8 mouse cellular contexts compared by ENCODE assay signal in the genomic region with DNA sequence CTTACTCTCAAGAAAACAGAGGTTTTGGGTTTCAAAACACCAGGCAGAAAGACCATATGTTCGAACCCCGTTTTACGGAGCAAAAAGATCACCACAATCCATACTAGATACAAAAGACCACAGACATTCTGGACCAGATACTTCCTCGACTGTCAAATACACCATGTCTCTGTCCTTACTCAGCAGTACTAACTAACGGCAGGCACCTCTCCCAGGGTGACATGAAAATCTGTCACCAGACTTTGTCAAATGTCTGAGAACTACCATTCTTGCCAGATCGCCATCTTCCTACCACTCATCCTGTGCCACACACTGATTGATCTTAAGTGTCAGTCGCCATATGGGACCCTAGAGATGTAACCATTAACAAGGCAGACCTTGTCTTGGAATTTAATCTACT. TPM values are rescaled to one million over a fixed set of nuclear protein-coding genes. Genes with fewer than 3 reads are reported as not detected.
DNase-seq lines count a peak whose midpoint lies in the region; ATAC-seq lines count a peak whose summit lies in the region.

No protein-coding gene starts in this region.

- WGBS in forebrain, embryonic 16.5 days, result 1% methylated on average over 7 of the region's 7 CpGs

- peak overlapping the region; percentile 70 for H3K9ac ChIP-seq in forebrain, embryonic 16.5 days (replicated peaks; ENCODE audit: low read depth, low read length)

- no peaks in the 10 kb centered on the region for H3K9me3 ChIP-seq in forebrain, embryonic 16.5 days (ENCODE audit: control insufficient read depth, low read length)

- ATAC-seq in forebrain, embryonic 16.5 days, result no peak
- peak; percentile 16; the same call in 1 of the 2 replicates for ATAC-seq in megakaryocyte-erythroid progenitor cell, adult 5-6 weeks (replicated peaks; ENCODE audit: low FRiP score, low TSS enrichment, poor library complexity, severe bottlenecking)

- DNase-seq in heart, adult 11 months, result peak; percentile 73
- DNase-seq in heart, postnatal 10 days, result no peak
- DNase-seq in CD4-positive helper T cell, adult 2 months (ENCODE audit: low read depth, low spot score), result peak; percentile 26
- DNase-seq in right cerebral cortex, postnatal 36 days (ENCODE audit: low spot score in 2 of 2), result no peak
- no peak for DNase-seq in layer of hippocampus, postnatal 36 days
- DNase-seq in left cerebral cortex, adult 11 months (ENCODE audit: low spot score), result no peak

- no peaks in the 10 kb centered on the region for H3K27me3 ChIP-seq in forebrain, embryonic 16.5 days (replicated peaks; ENCODE audit: control insufficient read depth, insufficient read depth, low read length)

- peaks cover 16% of the 10 kb centered on the region for H3K4me1 ChIP-seq in forebrain, embryonic 16.5 days (replicated peaks; ENCODE audit: control insufficient read depth, insufficient read depth, low read length)

- intact Hi-C loops in heart, postnatal 10 days (cut with DNase I), result no loop called here

- H3K4me2 ChIP-seq in forebrain, embryonic 16.5 days (ENCODE audit: low read length), result peak overlapping the region; percentile 96

- peak overlapping the region; percentile 90 for H3K4me3 ChIP-seq in forebrain, embryonic 16.5 days (replicated peaks; ENCODE audit: low read length)

- H3K36me3 ChIP-seq in forebrain, embryonic 16.5 days (ENCODE audit: control insufficient read depth, insufficient read depth), result no peaks in the 10 kb centered on the region

- H3K27ac ChIP-seq in forebrain, embryonic 16.5 days (ENCODE audit: low read length), result no peak overlapping the region; the same call in 1 of the 2 replicates

RNA-seq across cellular contexts. Expression of a gene that starts 1.0 kb away (rescaled TPM):
- total RNA-seq in heart, postnatal 10 days (2021), result 10 to 100 TPM; 33.3 to 39.2 TPM
- 14.8 and 19.6 TPM in 2 replicates for polyA plus RNA-seq in forebrain, embryonic 16.5 days (2015; fragmentation: Nextera tagmentation; extraction: Ambion mirVana)
- 322 and 382 TPM in 2 replicates for total RNA-seq in megakaryocyte-erythroid progenitor cell, adult 5-6 weeks (2014; fragmentation: Nextera tagmentation)
- total RNA-seq in megakaryocyte-erythroid progenitor cell, adult 5-6 weeks (2017), result 295 and 333 TPM in 2 replicates
- total RNA-seq in layer of hippocampus, postnatal 36 days (2021), result 1 to 10 TPM; 1.4 to 1.7 TPM

Comparison
In these comparisons a context has a peak if more than half of its experiments do, and no peak if none do; other contexts are left out.
1. DNase-seq: peak in heart, adult 11 months (single experiment) and CD4-positive helper T cell, adult 2 months (single experiment); none in heart, postnatal 10 days (0 of 2), right cerebral cortex, postnatal 36 days (0 of 2), layer of hippocampus, postnatal 36 days (0 of 2) and left cerebral cortex, adult 11 months (single experiment).
2. RNA of a gene that starts 1.0 kb away (total RNA-seq): 295 to 382 TPM in megakaryocyte-erythroid progenitor cell, adult 5-6 weeks and 33.3 to 39.2 TPM in heart, postnatal 10 days; 1.4 to 1.7 TPM in layer of hippocampus, postnatal 36 days; every median in the first group is over 10 times any median in the second.